Mouse (Mus musculus): Measurements from ENCODE around the gene Tceal3. TPM values are rescaled to one million over a fixed set of nuclear protein-coding genes. Genes with fewer than 3 reads are reported as not detected.

Gene Tceal3
- 1.4 TPM for polyA plus RNA-seq (2017; shearing (Covaris generic))

DNA sequence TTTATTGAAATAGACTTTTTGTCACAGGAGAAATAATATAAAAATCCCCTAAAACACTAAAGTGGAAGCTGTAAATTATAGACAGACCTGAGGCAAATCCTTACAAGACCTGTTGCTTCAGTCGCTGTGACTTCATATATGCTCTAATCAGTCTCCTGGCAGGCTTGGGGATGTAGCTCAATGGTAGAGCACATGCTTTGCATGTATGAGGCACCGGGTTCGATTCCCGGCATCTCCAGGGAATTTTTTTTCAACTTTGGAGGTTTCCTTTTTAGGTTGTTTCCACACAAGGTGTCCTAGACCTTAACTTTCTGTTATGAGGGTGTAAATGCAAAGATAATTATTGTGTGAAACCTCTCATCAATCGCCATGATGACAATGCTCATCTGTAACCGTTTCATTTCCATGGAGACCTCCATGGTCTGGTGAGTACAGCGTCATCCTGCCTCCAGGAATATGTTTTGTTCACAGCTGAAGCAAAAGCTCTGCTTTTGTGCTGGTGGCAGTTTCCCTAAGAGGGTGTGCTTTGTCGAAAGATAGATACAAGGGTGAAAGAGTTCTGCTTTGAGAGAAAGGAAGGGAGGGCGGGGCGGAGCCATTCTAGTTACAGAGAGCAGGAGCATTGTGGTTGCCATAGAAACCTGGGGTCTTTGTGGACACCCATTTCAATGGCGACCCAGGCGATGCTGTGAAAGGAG is at the start of gene Tceal3:
Gene Tceal3, plus strand, starts transcription at position 644 of the 698 bp plus-strand sequence.

DNA sequence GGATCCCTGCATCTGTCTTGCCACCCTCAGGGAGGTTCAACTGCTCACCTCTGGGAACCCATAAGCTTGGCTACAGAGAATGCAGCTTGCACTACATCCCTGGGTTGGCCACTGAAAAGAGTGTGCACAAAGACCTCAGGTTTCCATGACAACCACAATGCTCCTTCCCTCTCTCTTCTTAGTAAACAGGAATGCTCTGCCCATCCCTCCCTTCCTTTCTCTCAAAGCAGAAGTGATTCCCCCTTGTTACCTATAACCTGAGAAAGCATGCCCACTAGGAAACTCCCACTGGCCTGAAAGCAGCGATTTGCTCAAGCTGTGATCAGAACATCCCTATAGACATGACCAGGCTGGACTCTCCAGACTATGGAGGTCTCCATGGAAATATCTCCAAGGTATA is 46.7 kb upstream of the Tceal3 start, which contains the start of gene Kir3dl2:
Gene Kir3dl2, minus strand, starts transcription at position 101 of the 400 bp plus-strand sequence.

DNA sequence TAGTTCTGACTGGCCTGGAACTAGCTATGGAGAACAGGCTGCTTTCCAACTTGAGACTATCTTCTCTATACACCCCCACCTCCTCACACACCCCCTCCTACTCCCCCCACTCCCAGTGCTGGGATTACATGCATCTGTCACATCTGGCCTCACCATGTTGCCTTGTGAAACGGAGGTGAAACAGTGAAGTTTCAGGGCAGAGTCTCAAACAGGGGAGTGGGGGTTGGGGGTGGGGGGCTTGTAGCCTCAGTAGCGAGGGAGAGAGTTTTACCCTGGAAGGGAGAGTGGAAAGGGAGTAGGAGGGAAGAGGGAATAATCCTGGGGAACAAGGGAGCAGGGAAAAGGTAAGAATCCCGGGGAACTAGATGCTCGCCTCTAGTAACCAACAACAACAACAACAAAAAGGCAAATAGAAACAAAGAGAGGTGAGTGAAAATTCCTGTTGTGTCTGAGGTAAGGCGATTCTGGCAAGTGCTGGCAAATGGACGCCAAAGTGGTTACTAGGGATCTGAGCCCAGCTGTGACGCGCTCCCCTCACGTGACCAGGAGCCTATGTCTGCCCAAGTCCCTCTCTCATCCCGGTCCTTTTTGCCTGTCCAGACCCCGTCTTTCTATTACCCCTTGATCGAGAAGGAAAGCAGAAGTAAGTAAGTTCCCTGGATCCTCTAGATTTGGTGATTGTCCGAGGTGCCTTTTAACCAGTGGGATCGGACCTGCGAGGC is 117.0 kb downstream of the Tceal3 start, which contains the start of gene Tceal1:
Gene Tceal1, plus strand, starts transcription at position 537 of the 722 bp plus-strand sequence.

Other genes starting within 250 kb of the Tceal3 start
- not detected for gene Kir3dl1, start 72.8 kb upstream of the Tceal3 start, polyA plus RNA-seq (2017; shearing (Covaris generic))
- not detected for gene Kir3dl2, start 46.8 kb upstream of the Tceal3 start, polyA plus RNA-seq (2017; shearing (Covaris generic))
- gene Tceal1, start 117.1 kb downstream of the Tceal3 start, polyA plus RNA-seq (2017; shearing (Covaris generic)), result 0.08 TPM
- gene Morf4l2, start 152.8 kb downstream of the Tceal3 start, polyA plus RNA-seq (2017; shearing (Covaris generic)), result 88.5 TPM
- gene Glra4, start 189.3 kb downstream of the Tceal3 start, polyA plus RNA-seq (2017; shearing (Covaris generic)), result 0.10 TPM
- gene Plp1, start 231.8 kb downstream of the Tceal3 start, polyA plus RNA-seq (2017; shearing (Covaris generic)), result 2.2 TPM

All from CD4-positive, CD25-positive, alpha-beta regulatory T cell (primary cell).